Mouse (Mus musculus) brown adipose tissue, adult 24 weeks (tissue): ENCODE data around the gene Dexi. TPM values are rescaled to one million over a fixed set of nuclear protein-coding genes. Genes with fewer than 3 reads are reported as not detected.

Source experiments
- H3K27ac ChIP-seq: fragments of 200-500 bp; replicated peaks from 2 replicates; pipeline ENCODE4 v1.5.1; 2012; ENCODE audit warnings: low read depth, mild to moderate bottlenecking, low read length
- H3K4me1 ChIP-seq: fragments of 200-500 bp; 2 replicates; pipeline ENCODE4 v1.6.1; 2012; ENCODE audit warnings: low read length, mixed read lengths; ENCODE audit not compliant: control insufficient read depth, insufficient read depth, insufficient read length
- H3K4me3 ChIP-seq: fragments of 200-500 bp; 2 replicates; pipeline ENCODE4 v1.5.1; 2012; ENCODE audit warnings: low read depth, mild to moderate bottlenecking, low read length, moderate library complexity; ENCODE audit not compliant: insufficient read depth
- polyA plus RNA-seq: library from polyadenylated mRNA; stranded (reverse); fragments of >200 nt; gene quantifications from 2 replicates; pipeline ENCODE4 v1.2.4, GENCODE M21; 2012; ENCODE audit not compliant: missing spikeins, insufficient read depth, insufficient read length

Dexi gene
- polyA plus RNA-seq, 1 experiment = 12.4 TPM

DNA sequence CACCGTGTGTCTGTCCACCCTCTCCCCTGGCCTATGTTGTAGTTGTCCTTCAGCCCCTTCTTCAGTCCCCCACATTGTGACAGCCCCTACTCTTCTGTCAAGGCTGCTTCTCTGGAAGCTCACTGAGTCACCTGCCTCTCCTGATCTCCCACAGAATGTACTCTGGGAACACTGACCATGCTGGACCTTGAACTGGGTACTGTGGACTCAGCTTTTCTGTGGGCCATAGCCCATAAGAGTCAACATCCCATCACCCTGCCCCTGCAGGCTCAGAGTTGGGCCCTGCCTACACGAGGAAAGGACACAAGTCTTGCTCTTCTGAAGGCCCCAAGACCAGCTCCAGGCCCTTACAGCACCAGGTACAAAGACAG is 17.3 kb downstream of the Dexi start:
- H3K4me3 ChIP-seq = no peak overlapping the region
- no peaks in the 10 kb centered on the region for H3K4me1 ChIP-seq
- no peak overlapping the region for H3K27ac ChIP-seq

DNA sequence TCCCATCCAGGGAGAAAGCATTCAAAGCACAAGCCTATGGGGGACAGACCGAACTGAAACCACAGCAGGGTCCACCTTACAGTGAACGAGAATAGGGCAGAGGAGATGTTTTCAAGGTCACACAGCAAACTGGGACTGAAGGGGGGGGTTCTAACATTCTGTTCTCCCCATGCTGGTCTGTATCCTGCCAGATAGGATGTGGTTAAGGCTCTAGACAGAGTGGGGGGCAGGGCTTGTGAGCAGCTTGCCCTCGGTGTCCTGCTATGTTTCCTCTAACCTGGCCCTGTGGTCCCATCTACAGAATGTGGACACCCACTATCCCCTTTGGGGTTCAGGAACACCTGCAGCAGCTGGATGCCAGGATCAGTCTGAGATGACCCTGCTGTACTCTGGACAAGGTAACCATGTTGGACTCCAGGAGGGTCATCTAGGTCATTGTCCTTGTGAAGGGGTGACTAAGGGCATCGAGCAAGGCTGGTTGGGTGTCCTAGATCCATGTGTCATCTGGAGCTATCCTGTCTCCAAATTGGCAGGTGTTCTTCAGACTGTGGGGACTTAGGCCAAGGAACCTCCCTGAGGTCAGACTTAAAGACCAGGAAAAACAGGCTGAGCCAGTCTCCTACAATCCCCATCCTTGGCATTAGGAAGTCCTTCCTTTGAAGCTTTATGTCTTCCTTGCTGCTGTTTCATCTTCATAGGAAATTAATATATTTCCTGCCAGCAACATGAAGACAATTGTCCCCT is 17.8 kb downstream of the Dexi start:
- H3K4me1 ChIP-seq = no peaks in the 10 kb centered on the region
- no peak overlapping the region for H3K4me3 ChIP-seq
- H3K27ac ChIP-seq = no peak overlapping the region

DNA sequence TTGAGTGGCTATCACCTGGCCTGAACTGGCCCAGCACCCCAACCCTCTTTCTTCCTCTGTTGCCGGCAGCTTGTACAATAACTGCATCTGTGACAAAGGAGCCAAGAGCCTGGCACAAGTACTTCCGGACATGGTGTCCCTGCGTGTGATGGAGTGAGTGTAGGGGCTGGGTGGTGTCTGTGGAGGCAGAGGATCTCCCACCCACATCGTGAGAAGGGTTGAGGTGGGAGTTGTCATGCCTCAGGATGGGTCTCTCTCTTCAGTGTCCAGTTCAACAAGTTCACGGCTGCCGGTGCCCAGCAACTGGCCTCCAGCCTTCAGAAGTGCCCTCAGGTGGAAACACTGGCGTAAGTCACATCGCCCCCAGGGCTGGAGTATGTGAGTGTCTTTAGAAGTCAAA is 19.2 kb downstream of the Dexi start:
- no peaks in the 10 kb centered on the region for H3K4me1 ChIP-seq
- no peak overlapping the region for H3K4me3 ChIP-seq
- no peak overlapping the region for H3K27ac ChIP-seq

DNA sequence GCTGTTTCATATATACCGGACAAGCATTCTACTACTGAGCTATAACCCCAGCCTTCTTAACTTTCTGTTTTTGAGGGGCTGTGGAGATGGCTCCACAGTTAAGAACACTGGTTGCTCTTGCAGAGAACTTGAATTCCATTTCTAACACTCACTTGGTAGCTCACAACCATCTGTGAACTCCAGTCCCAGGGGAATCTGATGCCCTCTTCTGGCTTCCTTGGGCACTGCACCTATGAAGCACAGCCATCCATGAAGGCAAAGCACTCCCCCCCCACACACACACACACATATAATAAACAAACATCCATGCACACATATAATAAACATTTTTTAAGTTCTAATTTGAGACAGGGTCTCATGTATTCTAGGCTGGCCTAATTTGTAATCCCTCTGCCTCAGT is 20.0 kb downstream of the Dexi start:
- no peaks in the 10 kb centered on the region for H3K4me1 ChIP-seq
- H3K4me3 ChIP-seq = no peak overlapping the region
- H3K27ac ChIP-seq = no peak overlapping the region

DNA sequence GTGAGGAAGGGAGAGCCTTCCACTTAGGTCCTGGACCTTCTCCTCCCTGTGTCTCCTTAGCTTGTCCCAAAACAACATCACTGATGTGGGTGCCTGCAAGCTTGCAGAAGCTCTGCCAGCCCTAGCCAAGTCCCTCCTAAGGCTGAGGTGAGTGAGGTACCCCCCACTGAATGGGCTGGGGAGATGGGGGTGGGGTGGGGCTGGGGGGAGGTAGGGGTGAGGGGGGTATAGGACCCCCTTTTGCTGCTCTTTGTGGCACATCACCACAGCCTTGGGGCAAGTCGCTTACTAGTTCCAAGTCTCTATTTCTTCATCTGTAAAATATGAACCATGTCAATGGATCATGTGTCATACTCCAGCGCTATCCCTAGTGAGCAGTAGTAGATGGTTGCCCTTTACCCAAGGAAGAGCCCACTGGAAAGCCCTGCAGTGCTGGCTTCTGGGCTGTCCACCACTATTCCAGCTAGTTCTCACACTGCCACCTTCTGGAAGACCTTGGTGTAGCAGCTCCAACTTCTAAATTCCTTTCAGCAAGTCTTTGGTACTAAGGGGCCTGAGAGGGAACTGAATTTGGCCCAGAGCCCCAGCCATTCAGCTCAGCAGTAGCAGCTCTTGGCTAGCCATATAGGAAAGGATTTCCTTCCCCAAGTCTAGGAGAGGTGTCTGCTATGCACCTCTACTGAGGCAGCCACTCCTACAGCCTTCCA is 21.8 kb downstream of the Dexi start:
- no peak overlapping the region for H3K4me3 ChIP-seq
- no peaks in the 10 kb centered on the region for H3K4me1 ChIP-seq
- no peak overlapping the region for H3K27ac ChIP-seq

DNA sequence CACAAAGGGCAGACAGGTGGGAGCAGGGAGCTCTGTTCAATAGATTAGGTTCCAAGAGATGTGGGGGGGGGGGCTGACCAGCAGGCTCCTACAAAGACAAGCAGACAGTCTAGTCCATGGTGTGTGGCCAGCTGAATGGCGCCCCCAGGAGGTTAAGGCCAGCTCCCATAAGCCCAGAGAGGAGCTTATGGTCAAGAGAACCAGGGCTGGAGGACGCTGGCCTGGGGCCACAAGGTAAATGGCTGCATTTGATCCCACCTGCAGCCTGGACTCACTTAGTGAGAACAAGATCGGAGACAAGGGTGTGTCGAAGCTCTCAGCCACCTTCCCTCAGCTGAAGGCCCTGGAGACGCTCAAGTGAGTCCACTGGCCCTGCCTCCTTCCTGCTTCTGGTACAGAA is 24.8 kb downstream of the Dexi start:
- Histone ChIP-seq H3K4me1 (no peaks in the 10 kb centered on the region), H3K27ac (no peak overlapping the region), H3K4me3 (no peak overlapping the region)

DNA sequence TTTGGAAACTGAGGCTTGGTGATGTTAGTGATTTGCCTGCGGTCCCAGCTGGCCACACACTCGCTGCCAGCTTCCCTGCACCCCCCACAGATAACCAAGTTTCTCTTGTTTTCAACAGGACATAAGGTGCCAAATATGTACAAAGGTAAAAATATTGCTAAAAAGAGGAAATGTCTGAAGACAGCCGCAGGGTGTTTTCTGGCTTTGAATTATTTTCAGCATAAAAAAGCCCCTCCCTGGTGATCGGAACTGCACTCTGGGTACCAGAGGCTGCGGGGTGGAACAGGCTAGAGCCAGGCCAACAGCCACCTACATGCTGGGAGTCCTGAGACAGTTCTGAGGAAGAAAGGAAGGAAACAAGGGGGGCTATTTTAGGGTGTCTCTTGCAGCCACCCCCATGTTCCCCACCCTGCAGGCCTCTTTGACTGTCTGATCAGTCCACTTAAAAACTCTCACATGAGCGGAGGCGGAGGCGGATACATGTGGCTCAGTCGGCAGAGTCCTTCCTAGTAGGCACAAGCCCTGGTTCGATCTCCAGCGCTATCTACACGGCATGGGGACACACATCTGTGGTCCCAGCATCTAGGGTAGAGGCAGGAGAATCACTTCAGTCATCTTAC is 26.8 kb downstream of the Dexi start:
- Histone ChIP-seq H3K27ac (no peak overlapping the region), H3K4me3 (no peak overlapping the region)

DNA sequence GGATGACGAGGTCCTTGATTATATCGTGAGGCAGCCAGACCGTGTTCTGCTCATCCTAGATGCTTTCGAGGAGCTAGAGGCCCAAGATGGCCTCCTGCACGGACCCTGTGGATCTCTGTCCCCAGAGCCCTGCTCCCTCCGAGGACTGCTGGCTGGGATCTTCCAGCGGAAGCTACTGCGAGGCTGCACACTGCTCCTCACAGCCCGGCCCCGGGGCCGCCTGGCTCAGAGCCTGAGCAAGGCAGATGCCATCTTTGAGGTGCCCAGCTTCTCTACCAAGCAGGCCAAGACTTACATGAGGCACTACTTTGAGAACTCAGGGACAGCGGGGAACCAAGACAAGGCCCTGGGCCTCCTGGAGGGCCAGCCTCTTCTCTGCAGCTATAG is 31.7 kb downstream of the Dexi start:
- Histone ChIP-seq H3K27ac (no peak overlapping the region), H3K4me1 (no peaks in the 10 kb centered on the region), H3K4me3 (no peak overlapping the region)

More for the DNA sequence above, 26.8 kb downstream of the Dexi start:
- H3K4me1 ChIP-seq = no peaks in the 10 kb centered on the region

DNA sequence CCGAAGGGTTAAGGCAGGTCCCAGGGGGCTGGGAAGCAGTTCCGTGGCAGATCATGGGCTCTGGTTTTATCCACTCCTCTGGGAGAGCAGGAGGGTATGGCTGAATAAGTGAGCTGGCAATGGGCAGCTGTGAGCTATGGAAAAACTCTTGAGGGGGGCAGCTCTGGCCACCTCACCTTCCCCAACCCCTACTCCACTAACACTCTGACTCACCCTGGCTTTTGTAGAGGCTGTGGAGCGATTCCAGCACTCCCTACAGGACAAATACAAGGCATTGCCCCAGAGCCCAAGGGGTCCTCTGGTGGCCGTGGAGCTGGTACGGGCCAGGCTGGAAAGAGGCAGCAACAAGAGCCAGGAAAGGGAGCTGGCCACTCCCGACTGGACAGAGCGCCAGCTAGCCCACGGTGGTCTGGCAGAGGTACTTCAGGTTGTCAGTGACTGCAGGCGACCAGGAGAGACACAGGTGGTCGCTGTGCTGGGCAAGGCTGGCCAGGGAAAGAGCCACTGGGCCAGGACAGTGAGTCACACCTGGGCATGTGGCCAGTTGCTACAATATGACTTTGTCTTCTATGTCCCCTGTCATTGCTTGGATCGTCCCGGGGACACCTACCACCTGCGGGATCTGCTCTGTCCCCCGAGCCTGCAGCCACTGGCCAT is 32.2 kb downstream of the Dexi start:
- no peak overlapping the region for H3K4me3 ChIP-seq
- no peaks in the 10 kb centered on the region for H3K4me1 ChIP-seq
- H3K27ac ChIP-seq = no peak overlapping the region

DNA sequence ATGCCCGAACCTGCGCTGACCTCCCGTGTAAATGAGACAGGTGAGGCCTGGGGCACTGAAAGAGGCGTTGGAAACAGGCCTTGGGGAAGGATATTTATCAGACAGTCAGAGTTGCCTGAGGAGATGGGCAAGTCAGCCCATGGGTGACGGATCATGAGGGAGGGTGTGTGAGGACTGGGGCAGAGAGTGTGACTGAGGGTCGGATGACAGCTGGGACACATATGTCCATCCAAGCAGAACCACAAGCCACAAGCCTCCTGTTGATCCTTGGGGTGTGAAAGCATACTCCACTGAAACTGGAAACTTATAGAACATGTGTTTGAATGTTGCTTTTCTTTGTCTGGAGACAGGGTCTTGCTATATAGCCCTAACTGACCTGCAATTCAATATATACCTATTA is 34.2 kb downstream of the Dexi start:
- no peaks in the 10 kb centered on the region for H3K4me1 ChIP-seq
- H3K4me3 ChIP-seq = no peak overlapping the region
- no peak overlapping the region for H3K27ac ChIP-seq

DNA sequence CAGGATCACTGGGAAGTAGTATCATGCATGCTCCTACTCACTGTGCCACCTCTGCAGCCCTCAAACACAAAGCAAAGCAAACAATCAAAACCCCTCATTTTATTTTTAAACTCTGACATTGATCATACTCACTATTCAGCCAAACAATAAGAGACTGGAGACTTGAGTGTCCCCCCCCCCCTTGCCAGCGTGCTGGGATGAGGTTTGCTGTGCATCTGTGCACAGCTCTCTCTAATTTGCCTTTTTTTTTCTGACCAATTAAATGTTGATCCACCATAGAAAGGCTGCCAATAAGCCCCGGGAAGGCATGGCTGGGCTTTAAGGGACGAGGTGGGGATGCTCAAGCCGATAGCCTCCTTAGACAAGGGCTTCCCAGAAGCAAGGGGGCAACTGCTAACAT is 35.4 kb downstream of the Dexi start:
- no peak overlapping the region for H3K4me3 ChIP-seq

DNA sequence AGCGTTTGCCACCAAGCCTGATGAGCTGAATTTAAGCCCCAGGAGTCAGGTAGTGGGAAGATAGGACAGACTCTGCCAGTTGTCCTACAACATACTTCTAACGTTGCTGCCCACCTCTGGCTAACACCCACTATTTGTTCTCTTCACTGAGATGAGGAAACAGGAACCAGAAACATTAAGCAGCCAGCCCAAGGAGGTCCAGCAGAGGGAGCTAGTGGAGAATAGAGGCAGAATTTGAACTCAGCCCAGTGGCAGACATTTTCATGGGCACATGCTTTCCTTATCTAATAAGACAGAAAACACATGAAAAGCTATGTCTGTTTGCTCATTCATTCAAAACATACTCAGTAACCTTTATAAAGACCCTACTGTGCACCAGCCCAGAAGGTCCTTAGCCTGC is 39.8 kb downstream of the Dexi start:
- no peak overlapping the region for H3K4me3 ChIP-seq
- H3K4me1 ChIP-seq = no peaks in the 10 kb centered on the region
- no peak overlapping the region for H3K27ac ChIP-seq

More for the DNA sequence above, 35.4 kb downstream of the Dexi start:
- H3K4me1 ChIP-seq = no peaks in the 10 kb centered on the region
- no peak overlapping the region for H3K27ac ChIP-seq

DNA sequence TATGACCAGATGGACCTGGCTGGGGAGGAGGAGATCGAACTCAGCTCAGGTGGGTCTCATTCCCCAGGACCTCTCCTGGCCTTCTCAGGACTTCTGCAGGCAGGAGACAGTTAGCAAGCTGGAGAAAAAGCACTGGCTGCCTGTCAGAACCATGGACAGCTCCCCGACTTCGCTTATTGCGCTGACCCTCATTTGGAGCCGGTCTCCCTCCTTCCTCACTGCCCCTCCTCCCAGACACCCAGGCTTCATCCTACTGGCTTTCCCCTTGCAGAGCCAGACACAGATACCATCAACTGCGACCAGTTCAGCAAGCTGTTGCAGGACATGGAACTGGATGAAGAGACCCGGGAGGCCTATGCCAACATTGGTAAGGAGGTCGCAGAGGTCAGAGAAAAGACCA is 41.0 kb downstream of the Dexi start:
- Histone ChIP-seq H3K27ac (no peak overlapping the region), H3K4me3 (no peak overlapping the region), H3K4me1 (no peaks in the 10 kb centered on the region)

DNA sequence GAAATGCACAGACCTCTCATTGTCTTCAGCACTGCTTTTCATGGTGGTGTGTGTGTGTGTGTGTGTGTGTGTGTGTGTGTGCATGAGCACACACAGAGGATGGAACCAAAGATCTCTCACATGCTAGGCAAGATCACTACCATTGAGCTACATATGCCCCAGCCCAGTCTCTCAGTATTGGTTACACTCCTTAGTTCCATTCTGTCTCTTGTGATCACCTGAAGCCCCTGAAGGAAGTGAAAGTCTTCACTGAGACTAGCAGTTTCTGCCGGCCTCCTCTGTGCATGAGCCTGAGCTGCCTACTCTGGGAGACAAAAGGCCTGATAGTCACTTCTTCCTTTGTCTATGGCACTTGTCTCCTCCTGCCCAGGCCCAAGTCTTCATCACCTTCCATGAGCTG is 43.7 kb downstream of the Dexi start:
- Histone ChIP-seq H3K4me3 (no peak overlapping the region), H3K4me1 (no peaks in the 10 kb centered on the region), H3K27ac (no peak overlapping the region)

DNA sequence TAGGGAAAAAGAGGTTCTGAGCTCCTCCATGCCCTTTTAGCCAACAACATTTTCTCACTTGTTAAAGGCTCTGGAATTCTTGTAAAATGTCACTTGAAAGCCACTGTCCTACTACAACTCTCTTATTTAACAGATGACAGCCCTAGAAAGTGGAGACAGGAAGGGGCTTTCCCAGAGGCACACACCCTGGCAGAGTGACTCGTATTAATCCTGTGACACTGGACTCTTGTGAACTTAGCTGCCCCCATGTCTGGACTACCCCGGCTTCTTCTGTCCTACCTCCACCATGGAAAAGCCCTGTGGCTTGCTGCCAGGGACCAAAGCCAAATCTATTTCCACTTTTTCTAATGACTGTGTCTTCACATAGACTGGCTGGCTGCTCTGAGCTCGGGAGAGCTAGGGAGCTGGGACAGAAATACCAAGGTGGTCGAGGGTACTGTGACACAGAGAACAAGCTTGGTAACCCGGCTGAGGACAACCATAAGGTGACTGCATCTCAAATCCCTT is 44.7 kb downstream of the Dexi start:
- H3K27ac ChIP-seq = no peak overlapping the region

More for the DNA sequence above, 44.7 kb downstream of the Dexi start:
- Histone ChIP-seq H3K4me1 (no peaks in the 10 kb centered on the region), H3K4me3 (no peak overlapping the region)
